Mouse (Mus musculus): ENCODE measurements around the gene Tbc1d7.

Tbc1d7 gene

DNA sequence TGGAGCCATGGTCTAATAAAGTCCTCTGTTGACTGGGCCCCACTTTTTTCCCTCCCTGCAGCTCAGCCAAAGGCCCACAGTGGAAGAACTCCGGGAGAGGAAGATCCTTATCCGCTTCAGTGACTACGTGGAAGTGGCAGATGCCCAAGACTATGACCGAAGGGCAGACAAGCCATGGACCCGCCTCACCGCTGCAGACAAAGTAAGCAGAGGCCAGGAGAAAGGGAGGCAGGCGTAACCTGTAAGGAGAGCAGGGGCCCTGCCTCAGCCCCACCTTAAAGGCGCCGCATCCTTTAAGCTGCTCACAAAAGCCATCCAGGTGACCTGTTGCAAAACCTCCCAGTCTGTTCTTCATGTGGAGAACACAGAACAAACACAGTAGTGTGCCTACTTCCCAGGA is 38.4 kb downstream of the Tbc1d7 start:
- DNase-seq: no peak

DNA sequence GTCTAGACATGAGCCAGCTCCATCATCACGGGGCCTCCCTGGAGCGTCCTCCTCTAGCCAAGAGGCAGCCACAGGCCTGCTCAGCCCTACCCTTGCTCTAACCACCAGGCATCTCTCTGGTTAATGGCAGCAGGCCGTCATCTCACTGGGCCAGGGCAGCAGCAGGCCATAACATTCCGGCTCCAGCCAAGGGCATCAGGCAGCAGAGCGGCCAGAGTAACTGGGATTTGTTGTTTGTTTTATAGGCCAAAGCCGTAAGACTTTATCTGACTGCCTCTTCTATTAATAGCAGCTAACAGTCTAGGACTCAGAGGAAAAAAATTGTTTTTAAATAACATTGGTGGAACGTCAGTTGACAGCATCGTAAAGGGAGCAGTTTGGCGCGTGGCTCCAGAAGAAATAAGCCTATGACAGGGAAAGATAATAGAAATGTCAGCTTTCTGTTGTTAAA is 39.5 kb downstream of the Tbc1d7 start:
- DNase-seq: no peak

DNA sequence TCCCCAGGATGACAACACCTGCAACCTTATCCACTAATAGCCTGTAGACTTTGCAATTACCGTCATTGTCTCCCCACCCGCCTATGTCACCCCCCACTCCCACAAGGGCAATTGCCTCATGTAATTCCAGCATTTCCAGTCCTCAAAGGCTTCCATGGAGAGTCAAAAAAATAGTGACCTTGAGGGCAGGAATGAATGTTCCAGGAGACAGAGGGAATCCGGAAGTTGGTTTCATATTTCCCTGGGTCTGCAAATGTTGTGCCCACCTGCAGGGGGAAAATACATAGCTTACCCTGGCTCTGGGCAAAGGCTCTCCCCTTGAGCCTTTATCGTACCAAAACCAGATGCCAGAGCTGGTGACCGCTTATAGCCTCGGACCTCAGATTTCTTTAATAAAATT is 41.1 kb downstream of the Tbc1d7 start:
- no peak for DNase-seq

DNA sequence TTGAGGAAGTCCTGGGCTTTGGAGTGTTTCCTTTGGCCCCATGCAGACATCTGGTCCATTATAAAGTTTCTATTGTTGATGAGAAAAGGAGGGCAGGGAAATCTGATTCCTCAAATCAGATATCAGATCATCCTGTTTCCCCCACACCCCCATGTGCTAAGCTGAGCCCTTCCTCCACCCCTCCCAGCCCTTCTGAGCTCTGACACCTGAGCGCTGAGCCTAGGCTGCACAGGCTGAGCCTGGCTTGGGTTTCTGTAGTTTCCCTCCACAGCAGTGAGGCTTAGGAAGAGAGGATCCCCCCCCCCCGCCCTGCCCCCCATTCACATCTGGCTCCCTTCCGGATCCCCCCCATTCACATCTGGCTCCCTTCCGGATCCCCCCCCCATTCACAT is 46.6 kb downstream of the Tbc1d7 start:
- no peak for DNase-seq

DNA sequence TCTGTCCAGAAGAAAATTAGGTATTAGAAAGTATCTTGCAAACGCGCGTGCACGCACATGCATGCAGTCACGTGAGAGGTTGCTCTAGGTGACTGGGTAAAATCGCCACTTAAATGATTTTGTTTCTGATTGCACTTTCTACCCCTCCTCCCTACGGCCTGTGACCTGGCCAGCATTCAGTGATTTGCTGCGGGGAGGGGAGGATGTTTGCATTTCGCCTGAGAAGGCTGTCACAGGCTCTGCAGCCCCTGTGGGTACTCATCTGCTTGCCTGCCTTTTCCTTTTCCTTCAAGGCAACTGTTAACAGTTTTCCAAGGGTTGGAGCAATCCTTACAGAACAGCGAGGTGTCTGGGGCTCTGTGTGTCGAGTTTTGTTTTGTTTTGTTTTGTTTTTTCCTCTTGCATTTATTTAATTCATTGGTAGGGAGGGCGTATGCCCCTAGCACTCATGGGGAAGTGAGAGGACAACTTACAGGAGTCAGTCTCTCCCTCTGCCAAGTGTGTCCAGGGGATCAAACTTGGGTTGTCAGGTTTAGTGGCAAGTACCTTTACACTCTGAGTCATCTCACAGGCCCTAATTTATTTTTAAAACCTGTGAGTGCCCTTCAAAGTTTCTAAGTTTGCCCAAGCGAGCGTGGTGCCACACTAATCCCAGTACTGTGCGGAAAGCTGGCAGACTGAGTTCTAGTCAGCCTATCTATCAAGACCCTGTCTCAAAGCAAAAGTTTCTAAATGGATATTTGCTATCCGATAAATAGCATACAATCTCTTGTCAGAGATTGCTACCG is 47.2 kb downstream of the Tbc1d7 start:
- DNase-seq: no peak

DNA sequence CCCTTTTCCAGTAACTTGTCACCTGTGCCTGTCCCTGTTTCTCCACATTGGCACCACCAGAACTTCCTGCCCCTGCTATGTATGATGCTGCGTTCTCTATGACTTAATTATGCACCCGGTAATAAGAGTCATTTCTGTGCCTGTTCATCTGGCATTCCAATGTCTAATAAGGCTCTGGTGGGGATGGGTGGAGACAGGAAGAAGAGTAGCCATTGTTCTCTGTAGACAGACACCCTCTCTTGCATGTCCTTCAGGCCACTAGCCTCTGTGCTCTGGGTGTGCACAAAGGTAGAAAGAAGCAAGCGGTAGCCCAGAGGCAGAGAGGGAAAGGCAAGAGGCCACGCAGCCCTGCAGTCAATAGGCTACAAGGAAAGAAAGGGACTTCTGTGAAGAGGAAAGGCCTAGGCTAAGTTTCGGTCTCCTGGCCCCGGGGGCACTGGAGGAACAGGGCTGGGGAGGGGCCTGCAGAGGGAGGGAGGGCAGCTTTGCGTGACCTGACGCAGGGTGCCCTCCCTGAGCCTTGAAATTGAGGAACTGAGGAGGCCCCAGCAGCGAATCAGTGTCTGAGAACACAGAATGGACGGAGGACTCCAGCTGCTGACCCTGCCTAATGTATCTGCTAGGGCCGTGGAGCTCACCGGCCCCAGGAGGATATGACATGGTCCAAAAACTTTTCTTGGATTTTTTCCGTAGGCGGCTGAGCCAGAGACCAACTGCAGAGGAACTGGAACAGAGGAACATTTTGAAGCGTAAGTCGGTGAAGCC is 48.8 kb downstream of the Tbc1d7 start:
- no peak for DNase-seq

DNA sequence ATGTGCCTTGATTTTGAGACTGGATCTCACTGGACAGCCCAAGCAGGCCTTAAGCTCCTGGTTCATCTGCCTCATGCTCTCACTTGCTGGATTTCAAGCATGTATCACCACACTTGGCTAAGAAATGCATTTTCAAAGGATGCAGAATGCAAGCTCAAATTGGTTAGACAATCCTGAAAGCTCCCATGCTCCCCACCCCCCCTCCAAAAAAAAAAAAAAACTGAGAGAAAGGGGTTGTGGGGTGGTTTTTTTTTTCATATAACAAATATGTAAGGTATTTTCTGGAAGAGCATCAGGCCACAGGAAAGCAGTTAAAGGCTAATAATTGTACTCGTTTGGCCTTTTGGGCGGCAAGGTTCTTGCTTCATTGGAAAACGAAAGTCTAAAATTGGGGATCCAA is 58.2 kb downstream of the Tbc1d7 start:
- no peak for DNase-seq

DNA sequence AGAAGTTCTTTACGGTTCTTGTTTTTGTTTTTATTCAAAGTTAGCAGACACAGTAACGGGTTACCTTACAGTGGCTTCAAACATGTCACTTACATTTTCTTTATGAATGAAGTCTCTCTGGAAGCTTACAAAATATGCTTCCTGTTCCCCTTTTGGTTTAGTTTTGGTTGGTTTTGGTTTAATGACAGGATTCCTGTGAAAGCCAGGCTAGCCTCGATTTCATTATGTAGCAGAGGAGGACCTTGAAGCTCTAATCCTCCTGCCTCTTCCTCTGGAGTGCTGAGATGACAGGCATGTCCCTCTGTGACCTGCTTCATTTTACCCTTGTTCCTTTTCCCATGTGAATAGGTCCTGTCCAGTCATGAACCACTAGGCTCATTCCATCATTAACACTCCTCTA is 58.6 kb downstream of the Tbc1d7 start:
- no peak for DNase-seq

DNA sequence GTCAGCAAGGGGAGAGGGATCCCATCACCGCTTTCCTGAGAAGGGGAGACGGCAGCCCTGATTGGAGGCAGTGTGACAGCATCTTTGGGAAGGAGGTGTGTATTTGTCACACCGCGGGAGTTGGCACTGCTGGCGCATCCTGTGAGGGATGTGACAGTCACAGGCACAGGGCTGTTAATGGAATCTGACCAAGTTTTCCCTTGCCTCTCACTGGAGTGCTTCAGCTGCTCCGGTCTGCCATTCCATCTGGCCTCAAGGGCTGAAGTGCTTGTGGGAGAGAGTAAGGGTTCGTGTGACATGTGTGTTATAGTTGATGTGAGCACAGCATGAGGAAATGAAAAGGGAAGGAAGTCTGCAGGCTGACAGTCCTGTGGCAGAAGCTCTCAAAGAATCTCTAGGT is 59.0 kb downstream of the Tbc1d7 start:
- peak; percentile 86 to 92 for DNase-seq

DNA sequence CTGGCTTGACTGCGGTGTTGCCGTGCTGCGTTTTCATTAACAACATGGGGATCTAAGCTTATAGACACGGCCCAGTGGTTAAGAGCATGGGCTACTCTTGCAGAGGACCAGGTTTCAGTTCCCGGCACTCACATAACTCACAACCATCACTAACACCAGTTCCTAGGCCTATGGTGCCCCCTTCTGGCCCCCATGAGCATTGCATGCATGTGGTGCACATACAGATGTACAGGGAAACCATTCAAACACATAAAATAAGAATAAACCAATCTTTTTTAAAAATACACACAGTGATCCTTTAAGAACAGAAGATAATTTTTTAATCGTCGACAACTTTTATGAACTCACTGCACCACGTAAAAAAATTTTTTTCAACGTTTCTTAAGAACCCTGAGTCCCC is 66.8 kb downstream of the Tbc1d7 start:
- no peak for DNase-seq

DNA sequence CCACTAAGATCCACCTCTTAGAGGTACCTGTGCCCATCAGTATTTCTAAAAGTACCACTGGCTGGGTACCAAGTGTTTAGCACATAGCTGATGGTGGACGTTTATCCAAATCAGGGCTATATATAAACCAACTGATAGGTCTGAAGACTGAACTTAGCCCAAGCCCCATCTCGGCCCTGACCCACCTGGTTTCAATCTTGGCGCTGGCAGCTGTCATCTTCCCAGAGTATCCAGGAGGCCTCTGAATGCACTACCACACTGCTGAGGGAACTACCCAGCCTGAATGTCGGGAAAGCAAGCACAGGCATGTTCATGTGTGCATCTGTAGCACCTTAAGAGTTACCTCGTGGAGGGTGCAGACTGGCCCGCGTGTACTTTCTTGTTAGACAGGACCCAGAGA is 68.4 kb downstream of the Tbc1d7 start:
- no peak for DNase-seq
